Mouse (Mus musculus) erythroid progenitor cell, adult 5-6 weeks (primary cell): ENCODE measurements around the gene Cyp4f15. TPM values are rescaled to one million over a fixed set of nuclear protein-coding genes. Genes with fewer than 3 reads are reported as not detected.
"Not testable (repeated sequence)": the region's sequence is repeated elsewhere in the genome, so short reads cannot be mapped to it uniquely, and the experiment has no call there.

Source experiments
- ATAC-seq: replicated peaks from 2 replicates; pipeline ENCODE4 v1.8.0; 2016; ENCODE audit warnings: moderate number of reproducible peaks, mild to moderate bottlenecking, moderate TSS enrichment, inconsistent platforms; ENCODE audit not compliant: poor library complexity, low FRiP score, severe bottlenecking
- total RNA-seq, 2 experiments: library from RNA; stranded (forward) in 1 of 2; stranded (reverse) in 1 of 2; fragments of 150-400 nt in 1 of 2; fragments of 186-747, 209-891 nt in 1 of 2; gene quantifications; 2 replicates each; pipeline versions ENCODE4 v1.2.3 to v1.2.4; 2015 to 2017; ENCODE audit warnings: low replicate concordance in 2 of 2

The Cyp4f15 gene
- total RNA-seq (2015; ENCODE audit: low replicate concordance) (not detected in 2 replicates), total RNA-seq (2017; ENCODE audit: low replicate concordance) (not detected in 2 replicates)

DNA sequence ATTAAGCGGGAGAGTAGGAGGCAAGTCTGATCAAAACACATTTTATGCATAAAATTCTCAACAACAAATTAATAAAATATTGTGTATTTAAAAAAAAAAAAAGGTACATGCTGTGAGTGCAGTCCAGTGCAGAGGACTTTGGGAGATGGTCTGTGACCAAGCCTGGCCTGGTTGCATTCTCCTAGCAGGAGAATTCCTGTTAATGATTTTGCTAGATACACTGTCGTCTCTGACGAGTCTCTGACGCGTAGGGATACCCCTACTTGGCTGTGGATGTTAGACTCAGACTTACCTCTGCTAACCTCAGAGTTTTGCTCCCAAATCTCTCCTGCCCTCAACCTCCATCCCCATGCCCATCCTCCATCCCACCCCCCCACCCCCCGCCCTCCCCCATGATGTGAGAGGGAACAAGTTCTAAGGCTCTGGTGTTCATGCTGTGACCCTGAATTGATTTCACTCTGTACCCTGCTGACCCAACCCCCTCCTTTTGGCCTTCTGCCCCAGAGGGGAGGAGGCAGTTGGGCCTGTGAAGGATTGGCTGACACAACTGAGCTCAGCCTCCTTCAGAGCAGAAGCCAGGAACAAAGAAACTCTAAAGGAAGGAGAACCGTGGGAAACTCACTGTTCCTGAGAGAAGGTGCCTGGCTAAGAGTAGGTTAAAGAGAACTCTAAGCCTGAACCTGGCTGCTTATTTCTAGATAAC lies at the start of gene Cyp4f15:
Cyp4f15 (plus strand) TSS at position 580 of the 703 bp plus-strand sequence.
- ATAC-seq, result no peak

DNA sequence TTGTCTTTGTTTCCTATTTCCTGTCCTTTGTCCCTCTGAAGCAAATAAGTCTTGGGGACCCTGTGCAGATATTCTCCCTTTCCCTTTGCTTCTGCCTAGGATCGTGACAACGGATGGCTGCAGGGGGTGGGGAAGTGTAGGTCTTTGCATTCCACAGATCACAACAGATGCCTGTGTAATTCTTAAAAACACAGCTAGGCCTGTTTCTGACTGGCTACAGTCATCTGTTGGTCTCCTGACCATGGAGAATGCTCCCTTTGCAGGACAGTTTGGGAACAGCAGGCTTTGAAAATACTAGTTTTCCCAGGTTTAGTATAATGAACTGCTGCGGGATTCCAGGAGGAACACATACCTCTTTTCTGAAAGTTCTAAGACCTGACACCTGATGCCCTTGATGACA lies 49.1 kb upstream of the Cyp4f15 start:
- no peak for ATAC-seq

DNA sequence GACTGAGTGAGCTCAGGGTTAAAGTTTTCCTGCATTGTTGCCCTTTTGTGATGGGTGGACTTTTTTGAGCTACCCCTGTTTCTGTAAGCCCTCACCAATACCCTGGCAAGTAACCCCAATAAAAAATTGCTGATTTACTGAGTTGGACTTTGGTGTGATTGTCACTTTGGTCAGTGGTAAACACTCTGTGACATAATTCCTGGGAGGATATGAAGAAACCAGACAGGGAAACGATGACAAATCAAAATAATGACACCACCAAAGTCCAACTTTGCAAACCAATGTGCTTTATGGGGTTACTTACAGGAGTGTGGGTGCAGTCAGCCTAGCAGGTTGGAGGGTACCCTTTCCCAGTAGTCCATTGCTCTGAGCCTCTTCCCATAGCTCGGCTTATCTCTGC lies 48.3 kb upstream of the Cyp4f15 start:
- no peak for ATAC-seq

DNA sequence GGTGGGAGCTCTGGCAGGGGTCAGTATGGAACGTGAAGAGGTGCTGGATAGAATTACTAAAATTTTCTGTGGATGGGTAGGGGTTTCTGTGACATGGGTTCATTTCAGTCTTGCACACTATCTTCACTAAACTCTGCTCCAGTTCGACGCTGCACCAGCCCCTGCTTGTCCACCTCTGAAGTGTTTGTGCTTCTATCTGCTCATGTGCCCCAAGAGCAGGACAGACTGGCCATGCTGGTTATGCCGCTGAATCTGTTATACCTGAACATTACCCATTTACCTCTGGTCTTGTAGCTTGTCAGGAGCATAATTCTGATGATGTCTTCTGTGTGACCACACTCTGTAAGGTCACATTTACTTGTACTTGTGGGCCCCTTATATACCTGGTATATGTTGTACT lies 38.8 kb upstream of the Cyp4f15 start:
- no peak for ATAC-seq

DNA sequence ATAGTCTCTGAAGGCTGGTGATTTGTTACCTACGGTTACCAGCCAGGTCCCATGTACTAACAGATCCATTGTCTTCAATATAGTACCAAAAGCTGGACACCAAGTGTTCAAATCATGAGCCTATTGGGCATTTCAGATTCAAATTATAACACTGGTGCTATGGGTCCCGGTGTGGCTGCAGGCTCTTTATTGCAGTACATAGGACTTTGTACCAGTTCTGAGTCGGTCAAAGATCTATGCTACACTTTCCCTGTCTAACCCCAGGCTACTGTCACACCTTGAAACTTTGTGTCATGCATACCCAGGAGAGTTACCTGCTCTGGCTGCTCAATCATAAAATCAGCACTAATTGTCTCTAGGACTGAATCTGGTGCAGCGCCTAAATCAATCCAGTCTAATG lies 31.6 kb upstream of the Cyp4f15 start:
- no peak for ATAC-seq

DNA sequence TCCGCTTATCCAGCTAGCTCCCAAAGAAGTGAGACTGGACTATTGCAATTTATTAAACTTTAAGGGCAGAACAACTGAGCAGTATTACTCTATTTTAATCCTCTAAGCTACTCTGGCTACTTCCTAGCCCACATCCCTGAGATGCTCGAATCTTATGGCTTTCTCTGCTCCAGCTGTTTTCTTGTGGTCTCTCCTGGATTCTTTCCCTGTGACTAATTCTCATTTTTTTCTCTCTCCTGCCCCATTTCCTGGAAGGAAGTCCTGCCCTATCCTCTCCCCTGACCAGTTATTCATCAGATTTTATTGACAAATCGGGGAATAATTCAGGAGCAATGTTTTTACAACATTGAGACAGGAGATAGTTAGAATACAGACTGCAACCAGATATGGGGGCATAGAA lies 28.4 kb upstream of the Cyp4f15 start:
- ATAC-seq, result no peak

DNA sequence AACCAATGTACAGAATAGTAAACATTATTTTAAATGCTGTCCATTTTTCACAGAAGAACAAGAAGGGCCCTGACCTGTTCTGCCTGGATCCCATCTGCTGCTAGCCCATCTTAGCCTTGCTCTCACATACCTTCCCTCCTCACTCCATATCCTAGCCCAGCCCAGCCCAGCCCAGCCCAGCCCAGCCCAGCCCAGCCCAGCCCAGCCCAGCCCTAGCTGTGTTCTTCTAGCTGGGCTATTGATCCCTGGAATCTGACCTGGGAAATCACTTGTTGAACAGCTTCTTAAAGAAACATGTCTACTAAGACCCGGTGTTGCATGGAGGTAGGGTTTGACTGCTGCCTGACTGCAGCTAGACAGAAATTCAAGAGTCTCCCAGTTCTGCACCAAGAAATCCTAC lies 27.2 kb upstream of the Cyp4f15 start:
- no peak for ATAC-seq

DNA sequence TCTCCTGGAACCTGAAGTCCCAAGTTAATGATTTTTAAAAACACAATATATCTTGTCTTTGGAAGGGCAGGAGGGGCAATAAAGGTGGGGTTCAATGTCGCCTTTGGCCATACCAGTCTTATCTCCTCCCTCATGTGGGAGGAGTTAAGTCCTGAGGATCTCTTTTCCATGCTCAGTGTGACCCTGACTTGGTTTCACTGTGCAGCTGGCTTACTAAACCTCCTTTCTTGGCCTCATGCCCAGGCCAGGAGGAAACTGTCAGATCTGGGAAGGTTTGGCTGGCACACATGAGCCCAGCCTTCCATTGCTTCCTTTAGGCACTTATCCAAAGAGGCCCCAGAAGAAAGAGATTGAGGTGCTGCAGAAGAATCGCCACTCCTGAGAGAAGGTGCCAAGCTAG lies 26.7 kb upstream of the Cyp4f15 start, which contains the start of gene Cyp4f40:
Cyp4f40 (plus strand) TSS at position 189 of the 400 bp plus-strand sequence.
- ATAC-seq, result no peak

DNA sequence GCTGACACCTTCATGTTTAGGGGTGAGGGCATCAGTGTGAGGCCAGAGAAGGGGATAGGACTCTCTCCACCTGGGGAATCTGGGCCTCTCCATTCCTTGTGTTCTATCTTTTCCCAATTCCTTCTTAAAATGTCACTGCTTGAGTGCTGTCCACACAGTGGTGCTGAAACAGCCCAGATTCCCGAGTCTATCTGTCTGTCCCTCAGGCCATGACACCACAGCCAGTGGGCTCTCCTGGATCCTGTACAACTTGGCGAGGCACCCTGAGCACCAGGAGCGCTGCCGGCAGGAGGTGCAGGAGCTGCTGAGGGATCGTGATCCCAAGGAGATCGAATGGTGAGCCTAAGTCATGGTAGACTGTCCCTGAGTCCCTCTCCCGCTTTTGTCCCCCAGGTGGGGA lies 11.5 kb upstream of the Cyp4f15 start:
- ATAC-seq, result no peak

DNA sequence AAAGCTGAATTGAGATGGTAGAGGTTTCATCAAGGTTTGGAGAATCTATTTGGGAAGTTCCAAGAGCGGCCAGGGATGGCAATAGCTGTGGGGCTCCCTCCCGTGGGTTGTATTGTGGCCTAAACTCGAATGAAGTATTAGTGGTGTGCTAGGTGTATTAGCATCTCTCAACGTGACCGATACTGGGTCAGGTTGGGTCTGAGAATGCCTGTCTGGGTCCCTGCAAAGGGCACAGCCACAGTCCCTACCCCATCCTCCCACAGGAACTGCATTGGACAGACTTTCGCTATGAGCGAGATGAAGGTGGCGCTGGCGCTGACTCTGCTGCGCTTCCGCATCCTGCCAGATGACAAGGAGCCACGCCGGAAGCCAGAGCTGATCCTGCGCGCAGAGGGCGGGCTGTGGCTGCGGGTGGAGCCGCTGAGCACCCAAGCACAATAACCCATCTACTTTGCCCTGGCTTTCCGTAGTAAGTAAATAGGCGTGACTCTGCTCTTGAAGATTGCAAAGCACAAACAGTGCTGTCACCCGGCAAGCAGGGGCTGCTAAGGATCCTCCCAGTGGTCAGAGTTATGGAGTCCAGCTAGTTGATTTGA lies 9.3 kb upstream of the Cyp4f15 start:
- ATAC-seq, result no peak

DNA sequence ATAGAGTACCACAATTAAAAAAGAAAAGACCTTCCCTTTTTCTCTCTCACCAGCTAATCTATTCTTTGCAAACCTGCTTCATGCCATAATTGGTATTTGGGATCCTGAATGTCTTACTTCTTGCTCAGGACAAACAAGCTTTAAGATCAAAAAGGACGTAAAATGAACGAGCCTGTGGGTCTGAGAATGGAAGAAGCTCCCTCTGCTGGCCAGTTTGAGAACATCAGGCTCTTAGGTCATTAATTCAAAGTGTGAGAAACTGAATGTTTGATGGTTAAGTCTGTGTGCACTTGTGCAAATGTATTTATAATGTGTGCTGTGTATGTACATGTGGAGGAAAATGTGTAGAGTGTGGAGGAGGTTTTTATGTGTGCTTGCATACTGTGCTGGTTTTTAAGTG lies 5.0 kb upstream of the Cyp4f15 start:
- no peak for ATAC-seq

DNA sequence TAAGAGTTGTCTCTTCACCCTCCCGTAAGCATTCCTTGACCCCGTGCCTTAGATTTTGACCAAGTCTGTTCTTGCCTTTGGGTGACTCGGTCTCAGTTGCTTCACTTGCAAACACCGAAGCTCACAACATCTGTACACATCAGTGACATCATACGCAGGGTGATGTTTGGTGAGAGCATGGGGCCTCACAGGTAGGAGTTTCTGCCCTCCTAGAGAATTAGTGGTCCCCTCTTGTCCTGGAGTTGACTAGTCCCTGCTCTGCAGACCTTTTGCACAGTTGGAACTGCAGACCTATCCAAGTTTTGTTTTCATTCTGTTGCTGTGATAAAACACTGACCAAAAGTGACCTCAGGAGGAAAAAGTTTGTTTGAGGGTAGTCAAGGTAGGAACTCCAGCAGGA lies 1.3 kb downstream of the Cyp4f15 start:
- no peak for ATAC-seq

DNA sequence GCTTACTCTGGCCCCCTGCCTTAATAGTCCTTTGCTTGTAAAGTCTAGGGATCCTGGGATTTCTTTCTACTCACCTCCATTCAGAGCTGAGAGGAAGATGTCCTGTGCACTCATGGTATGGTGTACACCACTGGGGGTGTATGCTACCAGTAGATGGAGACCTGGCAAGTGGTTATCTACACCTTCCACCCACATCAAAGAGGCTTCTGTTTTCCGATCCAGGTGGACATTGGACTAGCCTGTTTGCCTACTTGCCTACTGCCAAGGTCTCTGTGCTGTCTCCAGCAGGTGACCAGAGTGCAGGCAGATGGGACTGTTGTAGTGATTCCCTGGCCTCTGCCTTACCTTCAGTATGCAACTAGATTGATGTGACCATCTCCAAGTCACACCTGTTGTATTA lies 5.5 kb downstream of the Cyp4f15 start:
- ATAC-seq, result no peak

DNA sequence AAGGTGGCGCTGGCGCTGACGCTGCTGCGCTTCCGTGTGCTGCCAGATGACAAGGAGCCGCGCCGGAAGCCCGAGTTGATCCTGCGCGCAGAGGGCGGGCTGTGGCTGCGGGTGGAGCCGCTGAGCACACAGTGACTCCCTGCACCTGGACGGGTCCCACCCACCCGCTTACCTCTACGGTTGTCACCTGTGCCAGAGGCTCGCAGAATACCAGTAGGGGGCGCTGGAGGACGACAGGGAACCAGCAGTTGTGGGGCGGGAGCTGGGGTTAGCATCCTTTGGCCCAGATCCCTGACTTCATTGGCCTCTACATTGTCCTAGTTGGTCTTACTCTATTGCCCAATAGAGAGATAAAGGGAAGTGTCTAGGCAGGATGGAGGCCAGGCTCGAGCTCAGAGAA lies 17.4 kb downstream of the Cyp4f15 start:
- ATAC-seq, result no peak

DNA sequence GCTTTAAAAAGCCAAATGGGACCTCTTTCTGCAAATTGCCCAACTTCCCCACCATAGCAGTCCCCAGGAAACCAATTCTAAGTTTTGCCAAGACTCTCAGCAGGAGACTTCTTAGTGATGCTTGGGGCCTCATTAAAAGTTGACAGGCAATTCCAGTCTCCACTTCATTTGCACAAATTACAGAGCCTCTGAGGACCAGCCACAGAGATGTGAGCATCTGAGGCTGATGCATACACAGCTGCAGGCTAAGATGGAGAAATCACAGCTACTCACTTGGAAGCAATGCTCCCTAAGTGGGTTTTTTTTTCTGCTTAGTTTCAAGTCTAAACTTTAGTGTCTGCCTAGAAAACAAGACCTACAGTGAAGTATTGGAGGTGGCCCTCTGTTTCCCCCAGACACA lies 25.1 kb downstream of the Cyp4f15 start:
- not testable (repeated sequence) for ATAC-seq

DNA sequence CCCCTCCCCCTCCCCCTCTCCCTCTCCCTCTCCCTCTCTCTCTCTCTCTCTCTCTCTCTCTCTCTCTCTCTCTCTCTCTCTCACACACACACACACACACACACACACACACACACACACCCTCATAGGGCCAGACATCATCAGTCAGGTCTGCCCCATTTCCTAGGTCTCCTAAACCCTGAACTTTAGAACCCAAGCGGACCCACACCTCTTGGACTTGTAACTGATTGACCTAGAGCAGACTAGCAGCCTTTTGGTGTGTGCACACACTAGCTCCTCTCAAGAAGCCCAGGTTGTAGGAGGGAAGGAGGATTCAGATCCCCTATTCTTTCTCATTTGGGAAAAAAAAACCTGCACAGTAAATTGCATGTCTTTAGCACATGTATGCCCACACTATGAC lies 36.7 kb downstream of the Cyp4f15 start:
- ATAC-seq, result not testable (repeated sequence)

DNA sequence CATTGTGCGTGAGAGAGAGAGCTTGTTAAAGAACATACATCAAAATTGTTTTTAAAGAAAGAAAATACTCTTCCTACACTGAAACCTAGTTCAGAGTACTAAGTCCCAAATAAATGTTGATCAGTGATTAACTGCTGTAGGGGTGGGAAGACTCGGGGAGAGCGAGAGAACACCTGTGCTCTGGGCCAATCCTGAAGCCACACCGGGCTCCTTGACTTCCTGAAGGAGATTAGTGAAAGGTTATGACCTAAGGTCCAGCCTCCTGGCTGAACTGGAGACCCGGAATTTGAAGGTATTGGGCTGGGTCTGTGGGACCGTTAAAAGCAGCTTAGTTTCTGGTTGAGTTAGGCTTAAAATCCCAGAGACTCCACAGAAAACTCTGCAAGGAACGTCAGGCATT lies 37.3 kb downstream of the Cyp4f15 start:
- ATAC-seq, result no peak

DNA sequence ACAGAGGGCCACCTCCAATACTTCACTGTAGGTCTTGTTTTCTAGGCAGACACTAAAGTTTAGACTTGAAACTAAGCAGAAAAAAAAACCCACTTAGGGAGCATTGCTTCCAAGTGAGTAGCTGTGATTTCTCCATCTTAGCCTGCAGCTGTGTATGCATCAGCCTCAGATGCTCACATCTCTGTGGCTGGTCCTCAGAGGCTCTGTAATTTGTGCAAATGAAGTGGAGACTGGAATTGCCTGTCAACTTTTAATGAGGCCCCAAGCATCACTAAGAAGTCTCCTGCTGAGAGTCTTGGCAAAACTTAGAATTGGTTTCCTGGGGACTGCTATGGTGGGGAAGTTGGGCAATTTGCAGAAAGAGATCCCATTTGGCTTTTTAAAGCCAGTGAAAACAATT lies 40.9 kb downstream of the Cyp4f15 start:
- ATAC-seq, result not testable (repeated sequence)

DNA sequence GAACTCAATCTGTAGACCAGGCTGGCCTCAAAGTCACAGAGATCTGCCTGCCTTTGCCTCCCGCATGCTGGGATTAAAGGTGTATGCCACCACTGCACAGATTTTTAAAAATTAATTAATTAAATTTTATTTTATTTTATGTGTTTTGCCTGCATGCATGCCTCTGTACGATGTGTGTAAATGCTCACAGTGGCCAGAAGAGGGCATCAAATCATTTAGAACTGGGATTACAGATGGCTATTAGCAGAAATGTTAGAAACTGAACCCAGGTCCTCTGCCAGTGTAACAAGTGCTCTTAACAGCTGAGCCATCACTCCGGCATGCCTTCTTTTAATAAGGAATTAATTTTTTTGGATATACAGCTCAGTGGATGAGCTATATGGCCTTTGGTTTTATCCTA lies 43.6 kb downstream of the Cyp4f15 start:
- ATAC-seq, result no peak

DNA sequence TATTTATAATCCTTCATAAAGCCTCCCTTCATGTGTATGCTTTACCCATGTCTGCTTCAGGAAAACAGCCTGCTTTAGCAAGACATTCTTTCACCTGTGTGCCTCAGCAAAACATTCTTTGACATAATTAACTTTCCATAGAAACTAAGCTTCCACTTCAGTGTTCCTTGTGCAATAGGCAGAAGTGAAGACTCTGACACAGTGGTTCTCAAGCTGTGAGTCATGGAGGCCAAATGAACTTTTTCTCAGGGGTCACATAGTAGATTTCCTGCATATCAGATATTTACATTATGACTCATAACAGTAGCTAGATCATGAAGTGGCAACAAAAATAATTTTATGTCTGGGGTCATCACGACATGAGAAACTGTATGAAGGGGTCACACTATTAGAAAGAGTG lies 53.0 kb downstream of the Cyp4f15 start:
- ATAC-seq, result no peak

DNA sequence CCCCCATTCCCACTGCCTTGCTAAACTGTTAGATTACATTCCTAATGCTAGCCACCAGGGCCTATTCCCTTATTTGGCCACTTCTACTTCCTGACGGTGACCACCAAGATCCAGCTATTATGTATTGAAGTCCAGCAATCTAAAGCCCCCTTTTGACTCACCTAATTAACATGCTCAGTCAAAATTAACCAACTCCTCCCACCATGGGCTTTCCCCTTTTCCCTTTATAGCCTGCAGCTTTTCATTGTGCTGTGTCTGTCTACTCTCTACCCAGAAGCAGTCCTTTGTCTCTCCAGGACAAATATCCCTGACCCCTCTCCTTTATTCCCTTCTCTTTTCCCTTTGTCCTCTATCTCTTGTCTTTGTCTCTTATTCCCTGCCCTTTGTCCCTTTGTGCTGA lies 55.6 kb downstream of the Cyp4f15 start:
- no peak for ATAC-seq

DNA sequence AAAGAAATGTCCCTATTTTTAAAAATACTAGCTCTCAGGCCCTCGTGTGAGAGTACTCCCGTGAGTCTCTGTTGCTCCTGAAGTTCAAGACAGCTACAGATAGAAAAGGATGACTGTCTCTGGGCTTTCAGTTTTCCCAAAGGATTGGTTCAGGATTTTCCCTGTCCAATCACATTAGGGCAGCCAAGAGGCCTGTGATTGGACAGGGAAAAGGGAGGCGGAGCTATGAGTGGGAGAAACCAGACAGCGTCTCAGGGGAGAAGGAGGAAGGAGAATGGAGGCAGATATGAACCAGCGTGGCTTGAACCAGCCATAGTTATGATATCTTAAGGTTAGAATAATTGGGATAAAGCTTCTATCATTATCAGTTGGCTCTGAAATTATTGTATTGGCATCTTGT lies 65.2 kb downstream of the Cyp4f15 start:
- ATAC-seq, result no peak
